Mouse (Mus musculus): Measurements from ENCODE around the gene Pip4k2c. TPM values are rescaled to one million over a fixed set of nuclear protein-coding genes. Genes with fewer than 3 reads are reported as not detected.

The Pip4k2c gene
- polyA plus RNA-seq, 1 experiment from 2014 or later = 19.5 TPM

- Histone ChIP-seq H3K4me2 (no peak overlapping the region), H3K27ac (no peak overlapping the region), H3K27me3 (no peaks in the 10 kb centered on the region), H3K9me3 (replicated peaks) (no peaks in the 10 kb centered on the region), H3K36me3 (ENCODE audit: poor library complexity, severe bottlenecking) (no peaks in the 10 kb centered on the region), H3K9ac (no peak overlapping the region), H3K4me1 (no peaks in the 10 kb centered on the region), H3K4me3 (no peak overlapping the region)
- ATAC-seq = no peak
- WGBS = 80% methylated on average over 6 of the region's 6 CpGs
Measured at GRCm38 (mm10) chr10:127147135-127147534, 64.2 kb downstream of the Pip4k2c start.

Other genes starting within 250 kb of the Pip4k2c start
- gene Ctdsp2, start 232.9 kb downstream of the Pip4k2c start, polyA plus RNA-seq (2015; fragmentation: Nextera tagmentation; extraction: Ambion mirVana) = 27.8 and 30.9 TPM in 2 replicates
- gene Avil, start 210.9 kb downstream of the Pip4k2c start, polyA plus RNA-seq (2015; fragmentation: Nextera tagmentation; extraction: Ambion mirVana) = 0.15 and 0.19 TPM in 2 replicates
- gene Tsfm, start 180.7 kb downstream of the Pip4k2c start, polyA plus RNA-seq (2015; fragmentation: Nextera tagmentation; extraction: Ambion mirVana) = 74.7 and 78.4 TPM in 2 replicates
- 29.3 and 30.0 TPM in 2 replicates for gene Mettl1, start 170.2 kb downstream of the Pip4k2c start, polyA plus RNA-seq (2015; fragmentation: Nextera tagmentation; extraction: Ambion mirVana)
- 0.08 and 0.14 TPM in 2 replicates for gene Eef1akmt3, start 170.1 kb downstream of the Pip4k2c start, polyA plus RNA-seq (2015; fragmentation: Nextera tagmentation; extraction: Ambion mirVana)
- gene Cyp27b1, start 163.3 kb downstream of the Pip4k2c start, polyA plus RNA-seq (2015; fragmentation: Nextera tagmentation; extraction: Ambion mirVana) = 0.06 TPM in 1 of 2 replicates, not detected in the other
- 4.0 and 4.5 TPM in 2 replicates for gene March9, start 151.4 kb downstream of the Pip4k2c start, polyA plus RNA-seq (2015; fragmentation: Nextera tagmentation; extraction: Ambion mirVana)
- gene Cdk4, start 148.1 kb downstream of the Pip4k2c start, polyA plus RNA-seq (2015; fragmentation: Nextera tagmentation; extraction: Ambion mirVana) = 2,414 and 2,431 TPM in 2 replicates
- 133 and 141 TPM in 2 replicates for gene Tspan31, start 141.3 kb downstream of the Pip4k2c start, polyA plus RNA-seq (2015; fragmentation: Nextera tagmentation; extraction: Ambion mirVana)
- 1.5 and 1.7 TPM in 2 replicates for gene Agap2, start 136.3 kb downstream of the Pip4k2c start, polyA plus RNA-seq (2015; fragmentation: Nextera tagmentation; extraction: Ambion mirVana)
- gene Os9, start 90.5 kb downstream of the Pip4k2c start, polyA plus RNA-seq (2015; fragmentation: Nextera tagmentation; extraction: Ambion mirVana) = 94.8 and 101 TPM in 2 replicates
- gene B4galnt1, start 46.4 kb downstream of the Pip4k2c start, polyA plus RNA-seq (2015; fragmentation: Nextera tagmentation; extraction: Ambion mirVana) = 15.7 and 16.7 TPM in 2 replicates
- 0.93 and 1.1 TPM in 2 replicates for gene Slc26a10, start 30.9 kb downstream of the Pip4k2c start, polyA plus RNA-seq (2015; fragmentation: Nextera tagmentation; extraction: Ambion mirVana)
- gene Arhgef25, start 21.5 kb downstream of the Pip4k2c start, polyA plus RNA-seq (2015; fragmentation: Nextera tagmentation; extraction: Ambion mirVana) = 24.3 and 25.8 TPM in 2 replicates
- gene Dtx3, start 15.9 kb downstream of the Pip4k2c start, polyA plus RNA-seq (2015; fragmentation: Nextera tagmentation; extraction: Ambion mirVana) = 150 and 155 TPM in 2 replicates
- gene Kif5a, start 51.8 kb upstream of the Pip4k2c start, polyA plus RNA-seq (2015; fragmentation: Nextera tagmentation; extraction: Ambion mirVana) = 45.4 and 47.6 TPM in 2 replicates
- gene Dctn2, start 54.8 kb upstream of the Pip4k2c start, polyA plus RNA-seq (2015; fragmentation: Nextera tagmentation; extraction: Ambion mirVana) = 262 and 282 TPM in 2 replicates
- gene Mbd6, start 77.4 kb upstream of the Pip4k2c start, polyA plus RNA-seq (2015; fragmentation: Nextera tagmentation; extraction: Ambion mirVana) = 13.6 and 16.7 TPM in 2 replicates
- 137 and 138 TPM in 2 replicates for gene Mars, start 100.2 kb upstream of the Pip4k2c start, polyA plus RNA-seq (2015; fragmentation: Nextera tagmentation; extraction: Ambion mirVana)
- gene Arhgap9, start 110.4 kb upstream of the Pip4k2c start, polyA plus RNA-seq (2015; fragmentation: Nextera tagmentation; extraction: Ambion mirVana) = 0.39 and 0.72 TPM in 2 replicates
- 1.1 and 2.1 TPM in 2 replicates for gene Gli1, start 130.4 kb upstream of the Pip4k2c start, polyA plus RNA-seq (2015; fragmentation: Nextera tagmentation; extraction: Ambion mirVana)
- gene Inhbe, start 142.8 kb upstream of the Pip4k2c start, polyA plus RNA-seq (2015; fragmentation: Nextera tagmentation; extraction: Ambion mirVana) = 0.03 and 0.06 TPM in 2 replicates
- gene Inhbc, start 158.8 kb upstream of the Pip4k2c start, polyA plus RNA-seq (2015; fragmentation: Nextera tagmentation; extraction: Ambion mirVana) = not detected in 2 replicates
- 35.7 and 39.3 TPM in 2 replicates for gene R3hdm2, start 168.7 kb upstream of the Pip4k2c start, polyA plus RNA-seq (2015; fragmentation: Nextera tagmentation; extraction: Ambion mirVana)

All from forebrain, embryonic 13.5 days (tissue).